Mouse (Mus musculus): ENCODE results near the gene Grsf1. TPM values are rescaled to one million over a fixed set of nuclear protein-coding genes. Genes with fewer than 3 reads are reported as not detected.

The Grsf1 gene
- polyA plus RNA-seq, 1 experiment from 2014 or later = 47.2 TPM

- H3K27me3 ChIP-seq (replicated peaks) = no peaks in the 10 kb centered on the region
- no peaks in the 10 kb centered on the region for H3K36me3 ChIP-seq
- no peak overlapping the region for H3K4me3 ChIP-seq (replicated peaks)
- no peak overlapping the region for H3K4me2 ChIP-seq (replicated peaks)
- ATAC-seq = no peak
- H3K9ac ChIP-seq = no peak overlapping the region
- no peak overlapping the region for H3K27ac ChIP-seq
- H3K4me1 ChIP-seq (replicated peaks) = no peaks in the 10 kb centered on the region
- WGBS = 20% methylated on average over 6 of the region's 6 CpGs
- no peaks in the 10 kb centered on the region for H3K9me3 ChIP-seq
These were observed 9.3 kb upstream of the Grsf1 start for GRCm38 (mm10) chr5:88685306-88685705.

GRCm38 (mm10) chr5:88684226-88684625 lies 8.3 kb upstream of the Grsf1 start:
- H3K9me3 ChIP-seq = no peaks in the 10 kb centered on the region
- H3K36me3 ChIP-seq = no peaks in the 10 kb centered on the region
- H3K4me2 ChIP-seq (replicated peaks) = no peak overlapping the region
- ATAC-seq = no peak
- 7% methylated on average over 3 of the region's 3 CpGs for WGBS
- H3K27ac ChIP-seq = no peak overlapping the region
- no peaks in the 10 kb centered on the region for H3K4me1 ChIP-seq (replicated peaks)
- H3K9ac ChIP-seq = no peak overlapping the region
- H3K27me3 ChIP-seq (replicated peaks) = no peaks in the 10 kb centered on the region
- H3K4me3 ChIP-seq (replicated peaks) = no peak overlapping the region

- no peak for ATAC-seq
- no peak overlapping the region for H3K4me3 ChIP-seq (replicated peaks)
- H3K27ac ChIP-seq = no peak overlapping the region
- no peaks in the 10 kb centered on the region for H3K27me3 ChIP-seq (replicated peaks)
- H3K36me3 ChIP-seq = no peaks in the 10 kb centered on the region
- no peaks in the 10 kb centered on the region for H3K4me1 ChIP-seq (replicated peaks)
- H3K4me2 ChIP-seq (replicated peaks) = no peak overlapping the region
- no peaks in the 10 kb centered on the region for H3K9me3 ChIP-seq
- H3K9ac ChIP-seq = no peak overlapping the region
- WGBS = 71% methylated on average over 9 of the region's 9 CpGs
These were observed 7.7 kb upstream of the Grsf1 start for GRCm38 (mm10) chr5:88683706-88684105.

- WGBS = 86% methylated on average over 6 of the region's 6 CpGs
- no peak for ATAC-seq
- H3K27ac ChIP-seq = no peak overlapping the region
- H3K27me3 ChIP-seq (replicated peaks) = no peaks in the 10 kb centered on the region
- H3K9ac ChIP-seq = no peak overlapping the region
- no peaks in the 10 kb centered on the region for H3K4me1 ChIP-seq (replicated peaks)
- H3K9me3 ChIP-seq = no peaks in the 10 kb centered on the region
- H3K4me2 ChIP-seq (replicated peaks) = no peak overlapping the region
- H3K36me3 ChIP-seq = no peaks in the 10 kb centered on the region
- no peak overlapping the region for H3K4me3 ChIP-seq (replicated peaks)
These were observed 4.6 kb upstream of the Grsf1 start for GRCm38 (mm10) chr5:88680567-88680966.

- Histone ChIP-seq H3K27ac (no peak overlapping the region), H3K27me3 (replicated peaks) (no peaks in the 10 kb centered on the region), H3K36me3 (no peaks in the 10 kb centered on the region), H3K9ac (no peak overlapping the region), H3K4me2 (replicated peaks) (peak overlapping the region; percentile 36), H3K4me1 (replicated peaks) (no peaks in the 10 kb centered on the region; the same call in 1 of the 2 replicates), H3K9me3 (no peaks in the 10 kb centered on the region), H3K4me3 (replicated peaks) (no peak overlapping the region)
- ATAC-seq = no peak
- 21% methylated on average over 6 of the region's 6 CpGs for WGBS
These were observed 3.4 kb upstream of the Grsf1 start for GRCm38 (mm10) chr5:88679341-88679740.

- Histone ChIP-seq H3K4me1 (replicated peaks) (no peaks in the 10 kb centered on the region; the same call in 1 of the 2 replicates), H3K9me3 (no peaks in the 10 kb centered on the region), H3K4me2 (replicated peaks) (peak overlapping the region; percentile 36), H3K27ac (no peak overlapping the region), H3K36me3 (no peaks in the 10 kb centered on the region), H3K27me3 (replicated peaks) (no peaks in the 10 kb centered on the region), H3K9ac (no peak overlapping the region), H3K4me3 (replicated peaks) (no peak overlapping the region)
- no peak for ATAC-seq
- WGBS = 39% methylated on average over 7 of the region's 7 CpGs
These were observed 3.0 kb upstream of the Grsf1 start for GRCm38 (mm10) chr5:88678929-88679328.

GRCm38 (mm10) chr5:88674703-88675442 lies 1.1 kb downstream of the Grsf1 start:
- Histone ChIP-seq H3K4me3 (replicated peaks) (peak overlapping the region; percentile 95), H3K4me1 (replicated peaks) (no peaks in the 10 kb centered on the region; the same call in 1 of the 2 replicates), H3K9me3 (no peaks in the 10 kb centered on the region), H3K9ac (peak overlapping the region; percentile 97), H3K4me2 (replicated peaks) (peak overlapping the region; percentile 76), H3K36me3 (peaks cover 4% of the 10 kb centered on the region), H3K27me3 (replicated peaks) (no peaks in the 10 kb centered on the region), H3K27ac (peak overlapping the region; percentile 98)
- ATAC-seq = peak; percentile 48
- under 1% methylated on average over 45 of the region's 47 CpGs for WGBS

- ATAC-seq = no peak
- WGBS = 89% methylated on average over 5 of the region's 5 CpGs
- H3K36me3 ChIP-seq = peaks cover 37% of the 10 kb centered on the region
These were observed 12.1 kb downstream of the Grsf1 start for GRCm38 (mm10) chr5:88663875-88664274.

GRCm38 (mm10) chr5:88663151-88663550 lies 12.8 kb downstream of the Grsf1 start:
- 97% methylated on average over 3 of the region's 3 CpGs for WGBS

More at GRCm38 (mm10) chr5:88663875-88664274, 12.1 kb downstream of the Grsf1 start:
- H3K4me1 ChIP-seq (replicated peaks) = no peaks in the 10 kb centered on the region
- no peak overlapping the region for H3K4me3 ChIP-seq (replicated peaks)
- H3K27me3 ChIP-seq (replicated peaks) = no peaks in the 10 kb centered on the region
- no peak overlapping the region for H3K9ac ChIP-seq
- H3K4me2 ChIP-seq (replicated peaks) = no peak overlapping the region
- H3K27ac ChIP-seq = no peak overlapping the region
- H3K9me3 ChIP-seq = no peaks in the 10 kb centered on the region

GRCm38 (mm10) chr5:88657868-88658267 lies 18.1 kb downstream of the Grsf1 start:
- no peak overlapping the region for H3K9ac ChIP-seq
- 0 out of 2 replicates have a peak, but pooled peaks have one; percentile 25 for ATAC-seq
- H3K4me3 ChIP-seq (replicated peaks) = no peak overlapping the region
- H3K4me2 ChIP-seq (replicated peaks) = no peak overlapping the region
- H3K36me3 ChIP-seq = peaks cover 14% of the 10 kb centered on the region; the same call in 1 of the 2 replicates
- H3K9me3 ChIP-seq = no peaks in the 10 kb centered on the region
- H3K27ac ChIP-seq = no peak overlapping the region
- H3K4me1 ChIP-seq (replicated peaks) = no peaks in the 10 kb centered on the region
- WGBS = 100% methylated on average over 1 of the region's 1 CpGs
- H3K27me3 ChIP-seq (replicated peaks) = no peaks in the 10 kb centered on the region

More at GRCm38 (mm10) chr5:88663151-88663550, 12.8 kb downstream of the Grsf1 start:
- H3K36me3 ChIP-seq = peaks cover 35% of the 10 kb centered on the region
- no peak overlapping the region for H3K4me2 ChIP-seq (replicated peaks)
- H3K9me3 ChIP-seq = no peaks in the 10 kb centered on the region
- H3K4me3 ChIP-seq (replicated peaks) = no peak overlapping the region
- no peaks in the 10 kb centered on the region for H3K4me1 ChIP-seq (replicated peaks)
- H3K27ac ChIP-seq = no peak overlapping the region
- H3K9ac ChIP-seq = no peak overlapping the region
- no peaks in the 10 kb centered on the region for H3K27me3 ChIP-seq (replicated peaks)
- ATAC-seq = no peak

GRCm38 (mm10) chr5:88652589-88652988 lies 23.4 kb downstream of the Grsf1 start:
- WGBS = 72% methylated on average over 5 of the region's 5 CpGs
- no peak for ATAC-seq
- H3K36me3 ChIP-seq = peaks cover 12% of the 10 kb centered on the region; the same call in 1 of the 2 replicates
- H3K4me2 ChIP-seq (replicated peaks) = no peak overlapping the region
- no peaks in the 10 kb centered on the region for H3K27me3 ChIP-seq (replicated peaks)
- H3K27ac ChIP-seq = no peak overlapping the region
- no peaks in the 10 kb centered on the region for H3K4me1 ChIP-seq (replicated peaks)
- H3K4me3 ChIP-seq (replicated peaks) = no peak overlapping the region
- H3K9me3 ChIP-seq = no peaks in the 10 kb centered on the region
- no peak overlapping the region for H3K9ac ChIP-seq

- Histone ChIP-seq H3K4me3 (replicated peaks) (no peak overlapping the region), H3K9ac (no peak overlapping the region), H3K4me2 (replicated peaks) (no peak overlapping the region), H3K36me3 (peaks cover 18% of the 10 kb centered on the region; the same call in 1 of the 2 replicates), H3K9me3 (no peaks in the 10 kb centered on the region), H3K4me1 (replicated peaks) (no peaks in the 10 kb centered on the region), H3K27ac (no peak overlapping the region), H3K27me3 (replicated peaks) (no peaks in the 10 kb centered on the region)
- peak; percentile 57; the same call in 1 of the 2 replicates for ATAC-seq
- WGBS = 74% methylated on average over 17 of the region's 17 CpGs
These were observed 26.5 kb downstream of the Grsf1 start for GRCm38 (mm10) chr5:88649250-88650173.

Data from intestine, embryonic 15.5 days (tissue).